10 mouse cellular contexts compared by ENCODE assay signal in genomic region chr4:53931068-53931467, GRCm38 (mm10).
DNase-seq lines count a peak whose midpoint lies in the region; ATAC-seq and TF ChIP-seq lines count a peak whose summit lies in the region.
"Had no signal": no experiment of that assay in that cellular context is flagged by ENCODE, and none has a peak within 500 bp of the region (broad histone marks: within the 10 kb centered on the region; RNA-seq: fewer than 3 reads in every experiment).

No protein-coding gene starts in this region.

- H3K9ac ChIP-seq in kidney, embryonic 16.5 days (replicated peaks; ENCODE audit: low read length) = no peak overlapping the region
- no peak overlapping the region for H3K9ac ChIP-seq in forebrain, embryonic 12.5 days
- H3K9ac ChIP-seq in forebrain, embryonic 16.5 days (replicated peaks; ENCODE audit: low read depth, low read length) = no peak overlapping the region
- H3K9ac ChIP-seq in midbrain, embryonic 13.5 days (replicated peaks) = no peak overlapping the region
- H3K9ac ChIP-seq: liver, embryonic 13.5 days had no signal

- no peaks in the 10 kb centered on the region for H3K36me3 ChIP-seq in kidney, embryonic 16.5 days (ENCODE audit: insufficient read depth, low read length)
- no peaks in the 10 kb centered on the region for H3K36me3 ChIP-seq in kidney, adult 2 months (ENCODE audit: control insufficient read depth, insufficient read depth, low read length)
- H3K36me3 ChIP-seq in forebrain, embryonic 12.5 days (replicated peaks) = no peaks in the 10 kb centered on the region
- no peaks in the 10 kb centered on the region for H3K36me3 ChIP-seq in forebrain, embryonic 16.5 days (ENCODE audit: control insufficient read depth, insufficient read depth)
- no peaks in the 10 kb centered on the region for H3K36me3 ChIP-seq in midbrain, embryonic 13.5 days
- H3K36me3 ChIP-seq: liver, embryonic 13.5 days had no signal

- 87% methylated on average over 3 of the region's 3 CpGs for WGBS in kidney, embryonic 16.5 days
- WGBS in kidney, adult 2 months = 92% methylated on average over 3 of the region's 3 CpGs
- 91% methylated on average over 3 of the region's 3 CpGs for WGBS in forebrain, embryonic 12.5 days
- 87% methylated on average over 3 of the region's 3 CpGs for WGBS in forebrain, embryonic 16.5 days
- 95% methylated on average over 3 of the region's 3 CpGs for WGBS in midbrain, embryonic 13.5 days

- no peak overlapping the region for H3K27ac ChIP-seq in kidney, embryonic 16.5 days (ENCODE audit: low read length)
- H3K27ac ChIP-seq in kidney, adult 2 months (ENCODE audit: insufficient read depth, low read depth, low read length) = no peak overlapping the region
- H3K27ac ChIP-seq in forebrain, embryonic 12.5 days = no peak overlapping the region
- H3K27ac ChIP-seq in forebrain, embryonic 16.5 days (ENCODE audit: low read length) = no peak overlapping the region
- H3K27ac ChIP-seq in midbrain, embryonic 13.5 days = no peak overlapping the region
- H3K27ac ChIP-seq: liver, embryonic 13.5 days had no signal

- no peak for DNase-seq in kidney, adult 2 months
- DNase-seq in layer of hippocampus, adult 11-12 months (ENCODE audit: low spot score) = no peak
- DNase-seq in adrenal gland, postnatal 14 days = no peak
- DNase-seq: cerebellum, adult 11-12 months; liver, embryonic 13.5 days; thymus, adult 2 months had no signal

- ATAC-seq in kidney, embryonic 16.5 days (ENCODE audit: low FRiP score, low TSS enrichment) = peak; percentile 26
- peak; percentile 53 for ATAC-seq in forebrain, embryonic 12.5 days (ENCODE audit: low FRiP score)
- ATAC-seq in forebrain, embryonic 16.5 days = peak; percentile 45; the same call in 1 of the 2 replicates
- ATAC-seq in midbrain, embryonic 13.5 days = peak; percentile 77

- TF ChIP-seq CTCF in kidney, adult 2 months (conservative IDR thresholded peaks at IDR 0.05; ENCODE audit: insufficient read depth, insufficient read length, low read depth, low read length) = no peak

- H3K4me3 ChIP-seq in kidney, embryonic 16.5 days (ENCODE audit: low read length) = no peak overlapping the region
- H3K4me3 ChIP-seq in kidney, adult 2 months (ENCODE audit: insufficient read depth, low read depth, low read length) = no peak overlapping the region
- H3K4me3 ChIP-seq in forebrain, embryonic 12.5 days (replicated peaks) = no peak overlapping the region
- H3K4me3 ChIP-seq in forebrain, embryonic 16.5 days (replicated peaks; ENCODE audit: low read length) = no peak overlapping the region
- H3K4me3 ChIP-seq in midbrain, embryonic 13.5 days (replicated peaks) = no peak overlapping the region
- H3K4me3 ChIP-seq: liver, embryonic 13.5 days had no signal

- no peaks in the 10 kb centered on the region for H3K27me3 ChIP-seq in kidney, embryonic 16.5 days (ENCODE audit: insufficient read depth, low read length)
- no peaks in the 10 kb centered on the region for H3K27me3 ChIP-seq in kidney, adult 2 months (replicated peaks; ENCODE audit: control insufficient read depth, insufficient read depth, low read length)
- no peaks in the 10 kb centered on the region for H3K27me3 ChIP-seq in forebrain, embryonic 12.5 days
- no peaks in the 10 kb centered on the region for H3K27me3 ChIP-seq in forebrain, embryonic 16.5 days (replicated peaks; ENCODE audit: control insufficient read depth, insufficient read depth, low read length)
- H3K27me3 ChIP-seq in midbrain, embryonic 13.5 days = no peaks in the 10 kb centered on the region
- H3K27me3 ChIP-seq: liver, embryonic 13.5 days had no signal

- TF ChIP-seq POLR2A in kidney, adult 2 months (IDR thresholded peaks at IDR 0.05; ENCODE audit: low read depth, low read length) = no peak

- 0 out of 2 replicates have a peak, but pooled peaks cover 3% of the 10 kb centered on the region for H3K4me1 ChIP-seq in kidney, embryonic 16.5 days (ENCODE audit: insufficient read depth, low read length)
- no peaks in the 10 kb centered on the region for H3K4me1 ChIP-seq in kidney, adult 2 months (ENCODE audit: control insufficient read depth, insufficient read depth, low read length)
- peaks cover 5% of the 10 kb centered on the region; the same call in 1 of the 2 replicates for H3K4me1 ChIP-seq in forebrain, embryonic 12.5 days
- H3K4me1 ChIP-seq in forebrain, embryonic 16.5 days (replicated peaks; ENCODE audit: control insufficient read depth, insufficient read depth, low read length) = peaks cover 4% of the 10 kb centered on the region
- peaks cover 3% of the 10 kb centered on the region for H3K4me1 ChIP-seq in midbrain, embryonic 13.5 days (replicated peaks)

- H3K4me2 ChIP-seq in kidney, embryonic 16.5 days (replicated peaks; ENCODE audit: low read depth, low read length) = no peak overlapping the region
- H3K4me2 ChIP-seq in forebrain, embryonic 12.5 days = no peak overlapping the region
- H3K4me2 ChIP-seq in forebrain, embryonic 16.5 days (ENCODE audit: low read length) = no peak overlapping the region
- no peak overlapping the region for H3K4me2 ChIP-seq in midbrain, embryonic 13.5 days (replicated peaks)

- H3K9me3 ChIP-seq in kidney, embryonic 16.5 days (ENCODE audit: low read length) = no peaks in the 10 kb centered on the region
- no peaks in the 10 kb centered on the region for H3K9me3 ChIP-seq in forebrain, embryonic 12.5 days
- no peaks in the 10 kb centered on the region for H3K9me3 ChIP-seq in forebrain, embryonic 16.5 days (ENCODE audit: control insufficient read depth, low read length)
- no peaks in the 10 kb centered on the region for H3K9me3 ChIP-seq in midbrain, embryonic 13.5 days
- H3K9me3 ChIP-seq: liver, embryonic 13.5 days had no signal

Comparison
In these comparisons a context has a peak if more than half of its experiments do, and no peak if none do; other contexts are left out.
1. ATAC-seq: peak in every context shown above with its lines; median percentile 77 in midbrain, embryonic 13.5 days; 53 in forebrain, embryonic 12.5 days; 45 in forebrain, embryonic 16.5 days; 26 in kidney, embryonic 16.5 days.